Comparison of ENCODE assay signal across 8 mouse cellular contexts in genomic region chr11:109472821-109473170, GRCm38 (mm10). TPM values are rescaled to one million over a fixed set of nuclear protein-coding genes. Genes with fewer than 3 reads are reported as not detected.
A peak's percentile ranks its signal among the peaks of the same experiment; 100 is the strongest.
DNase-seq lines count a peak whose midpoint lies in the region; ATAC-seq and TF ChIP-seq lines count a peak whose summit lies in the region.

No protein-coding gene starts in this region.

- H3K4me2 ChIP-seq in liver, embryonic 12.5 days: peak overlapping the region; percentile 96

- peak overlapping the region; percentile 93 for H3K9ac ChIP-seq in heart, adult 2 months (ENCODE audit: low read depth, low read length)
- H3K9ac ChIP-seq in liver, embryonic 12.5 days: peak overlapping the region; percentile 99

- TF ChIP-seq CTCF in heart, adult 2 months (IDR thresholded peaks at IDR 0.05): no peak

- no peaks in the 10 kb centered on the region for H3K79me2 ChIP-seq in heart, adult 2 months (replicated peaks; ENCODE audit: control insufficient read depth, insufficient read depth, low read length)

- DNase-seq in heart, adult 2 months: no peak
- DNase-seq in heart, adult 11 months: no peak
- DNase-seq in 3T3-L1 (ENCODE audit: low read depth, low spot score): peak; percentile 28
- no peak for DNase-seq in forebrain, embryonic 10.5 days (ENCODE audit: extremely low spot score, low spot score)
- no peak for DNase-seq in urinary bladder, adult 2 months (ENCODE audit: low spot score)
- DNase-seq in left cerebral cortex, postnatal 14 days (ENCODE audit: low spot score in 2 of 2): no peak

- no peaks in the 10 kb centered on the region for H3K9me3 ChIP-seq in forebrain, embryonic 10.5 days
- no peaks in the 10 kb centered on the region for H3K9me3 ChIP-seq in liver, embryonic 12.5 days (replicated peaks)

- no peaks in the 10 kb centered on the region for H3K27me3 ChIP-seq in heart, adult 2 months (ENCODE audit: control insufficient read depth, insufficient read depth, low read length)
- peaks cover 19% of the 10 kb centered on the region; the same call in 1 of the 2 replicates for H3K27me3 ChIP-seq in forebrain, embryonic 10.5 days (ENCODE audit: poor library complexity, severe bottlenecking)
- no peaks in the 10 kb centered on the region for H3K27me3 ChIP-seq in liver, embryonic 12.5 days (replicated peaks)

- TF ChIP-seq POLR2A in heart, adult 2 months (IDR thresholded peaks at IDR 0.05; ENCODE audit: insufficient read depth, low read depth, low read length): no peak

- no peaks in the 10 kb centered on the region for H3K36me3 ChIP-seq in heart, adult 2 months (ENCODE audit: control insufficient read depth, insufficient read depth, low read length)
- H3K36me3 ChIP-seq in forebrain, embryonic 10.5 days (replicated peaks): no peaks in the 10 kb centered on the region
- H3K36me3 ChIP-seq in liver, embryonic 12.5 days: peaks cover 20% of the 10 kb centered on the region

- peak overlapping the region; percentile 67 for H3K27ac ChIP-seq in heart, adult 2 months
- peak overlapping the region; percentile 100 for H3K27ac ChIP-seq in forebrain, embryonic 10.5 days
- peak overlapping the region; percentile 99 for H3K27ac ChIP-seq in liver, embryonic 12.5 days

- TF ChIP-seq EP300 in heart, adult 2 months (IDR thresholded peaks at IDR 0.05; ENCODE audit: insufficient read depth, low read depth, low read length): no peak

- peak overlapping the region; percentile 94 for H3K4me3 ChIP-seq in heart, adult 2 months
- peak overlapping the region; percentile 86 for H3K4me3 ChIP-seq in forebrain, embryonic 10.5 days
- peak overlapping the region; percentile 77 for H3K4me3 ChIP-seq in liver, embryonic 12.5 days

- intact Hi-C loops in heart, adult 2 months (cut with DNase I): no loop called here
- intact Hi-C loops in left cerebral cortex, postnatal 14 days (cut with DNase I): no loop called here

- 0% methylated on average over 12 of the region's 13 CpGs for WGBS in heart, adult 2 months
- WGBS in forebrain, embryonic 10.5 days: under 1% methylated on average over 13 of the region's 13 CpGs
- under 1% methylated on average over 13 of the region's 13 CpGs for WGBS in liver, embryonic 12.5 days (ENCODE audit: insufficient replicate concordance)

- ATAC-seq in liver, embryonic 12.5 days: no peak
- no peak for ATAC-seq in frontal cortex, adult (ENCODE audit: low TSS enrichment)

- H3K4me1 ChIP-seq in heart, adult 2 months (ENCODE audit: control insufficient read depth, insufficient read depth, low read length): no peaks in the 10 kb centered on the region
- H3K4me1 ChIP-seq in forebrain, embryonic 10.5 days: peaks cover 71% of the 10 kb centered on the region
- peaks cover 75% of the 10 kb centered on the region for H3K4me1 ChIP-seq in liver, embryonic 12.5 days

RNA-seq across cellular contexts. Expression of gene Arsg, which starts 0.4 kb away (rescaled TPM):
- 1 to 10 TPM; 1.2 to 1.3 TPM for total RNA-seq in heart, adult 2 months (2021)
- 1.5 and 1.8 TPM in 2 replicates for polyA plus RNA-seq in heart, adult 2 months (2012; rRNA removed)
- 2.2 and 2.8 TPM in 2 replicates for polyA plus RNA-seq in forebrain, embryonic 10.5 days (2016; fragmentation: Nextera tagmentation; extraction: Ambion mirVana)
- polyA plus RNA-seq in liver, embryonic 12.5 days (2016; fragmentation: Nextera tagmentation; extraction: Ambion mirVana): 2.9 and 3.7 TPM in 2 replicates
- polyA plus RNA-seq in urinary bladder, adult 2 months (2012; rRNA removed): 6.7 and 7.0 TPM in 2 replicates
- total RNA-seq in left cerebral cortex, postnatal 14 days (2021): 1 to 10 TPM; 5.9 to 7.1 TPM

RNA-seq across cellular contexts. Expression of gene Slc16a6, which starts 0.6 kb away (rescaled TPM):
- 1 to 10 TPM; 4.9 to 8.2 TPM for total RNA-seq in heart, adult 2 months (2021)
- 1.8 and 2.1 TPM in 2 replicates for polyA plus RNA-seq in heart, adult 2 months (2012; rRNA removed)
- polyA plus RNA-seq in forebrain, embryonic 10.5 days (2016; fragmentation: Nextera tagmentation; extraction: Ambion mirVana): 6.5 and 6.8 TPM in 2 replicates
- 51.5 and 53.7 TPM in 2 replicates for polyA plus RNA-seq in liver, embryonic 12.5 days (2016; fragmentation: Nextera tagmentation; extraction: Ambion mirVana)
- polyA plus RNA-seq in urinary bladder, adult 2 months (2012; rRNA removed): 1.2 and 2.4 TPM in 2 replicates
- total RNA-seq in left cerebral cortex, postnatal 14 days (2021): 10 to 100 TPM in 1 of 2 experiments, 1 to 10 TPM in 1; 9.6 to 11.4 TPM

RNA-seq across cellular contexts. Expression of gene Amz2, which starts 47.0 kb away (rescaled TPM):
- total RNA-seq in heart, adult 2 months (2021): 10 to 100 TPM; 50.2 to 57.5 TPM
- polyA plus RNA-seq in heart, adult 2 months (2012; rRNA removed): 52.4 and 99.9 TPM in 2 replicates
- polyA plus RNA-seq in forebrain, embryonic 10.5 days (2016; fragmentation: Nextera tagmentation; extraction: Ambion mirVana): 41.9 and 44.4 TPM in 2 replicates
- polyA plus RNA-seq in liver, embryonic 12.5 days (2016; fragmentation: Nextera tagmentation; extraction: Ambion mirVana): 15.6 and 17.8 TPM in 2 replicates
- polyA plus RNA-seq in urinary bladder, adult 2 months (2012; rRNA removed): 46.3 and 47.4 TPM in 2 replicates
- 10 to 100 TPM; 61.9 to 62.2 TPM for total RNA-seq in left cerebral cortex, postnatal 14 days (2021)

RNA-seq across cellular contexts. Expression of gene 9930022D16Rik, which starts 59.1 kb away (rescaled TPM):
- not detected for total RNA-seq in heart, adult 2 months (2021)
- not detected in 2 replicates for polyA plus RNA-seq in heart, adult 2 months (2012; rRNA removed)
- polyA plus RNA-seq in forebrain, embryonic 10.5 days (2016; fragmentation: Nextera tagmentation; extraction: Ambion mirVana): not detected in 2 replicates
- polyA plus RNA-seq in liver, embryonic 12.5 days (2016; fragmentation: Nextera tagmentation; extraction: Ambion mirVana): not detected in 2 replicates
- not detected in 2 replicates for polyA plus RNA-seq in urinary bladder, adult 2 months (2012; rRNA removed)
- not detected for total RNA-seq in left cerebral cortex, postnatal 14 days (2021)
